Mouse (Mus musculus) embryonic stem cell, embryonic (primary cell): ENCODE data around the gene Cbl.

Experiments
- CTCF ChIA-PET, 4 experiments: fragments of 300-600 bp in 2 of 4; fragments of 350-600 bp in 2 of 4; sonication (Branson Sonifier 250); formaldehyde crosslinking; loops; one replicate each; lab custom pipeline; 2022; ENCODE audit warnings: inconsistent platforms in 2 of 4; lab: Charles Lee
- POLR2A ChIA-PET, 4 experiments: fragments of 300-600 bp in 2 of 4; fragments of 350-600 bp in 2 of 4; sonication (Branson Sonifier 250); formaldehyde crosslinking; loops; one replicate each; lab custom pipeline; 2022; ENCODE audit warnings: antibody characterized with exemption in 4 of 4, inconsistent platforms in 1 of 4; lab: Charles Lee

Gene Cbl

GRCm38 (mm10) chr9:44181537-44181936 lies 52.3 kb downstream of the Cbl start:
- CTCF ChIA-PET: interaction anchor here in 2 of 4 experiments (0.6 to 1.6 kb wide), 4 partner anchors 8 to 63 kb away, joined by 4 to 7 read pairs (median 4); partner anchors contain the start of gene Cbl (in 1 of the 2)
- POLR2A ChIA-PET: interaction anchor here in 2 of 4 experiments (0.6 to 4.2 kb wide), 13 partner anchors 10 to 265 kb away, joined by 3 to 23 read pairs (median 5); partner anchors contain the start of genes Cbl (in 2 of the 2), H2afx (in 1 of the 2) and Nlrx1 (in 1 of the 2)

GRCm38 (mm10) chr9:44178811-44179210 lies 55.0 kb downstream of the Cbl start:
- CTCF ChIA-PET: no interaction called here

GRCm38 (mm10) chr9:44178389-44178788 lies 55.5 kb downstream of the Cbl start:
- ChIA-PET CTCF (no interaction called here), POLR2A (no interaction called here)

More at GRCm38 (mm10) chr9:44178811-44179210, 55.0 kb downstream of the Cbl start:
- POLR2A ChIA-PET: interaction anchor here in 2 of 4 experiments (0.6 to 2.6 kb wide), 4 partner anchors 8 to 72 kb away, joined by 4 to 7 read pairs (median 4); partner anchors contain the start of genes Cbl (in 1 of the 2) and Pdzd3 (in 1 of the 2)

GRCm38 (mm10) chr9:44177405-44177804 lies 56.4 kb downstream of the Cbl start:
- ChIA-PET CTCF (interaction anchor here in 2 of 4 experiments (0.6 to 1.2 kb wide), 3 partner anchors 28 to 102 kb away, joined by 4 to 6 read pairs (median 5); no protein-coding TSS in a partner anchor), POLR2A (interaction anchor here in 1 of 4 experiments (0.8 to 1.8 kb wide), 6 partner anchors 12 to 71 kb away, joined by 3 to 10 read pairs (median 4); partner anchors contain the start of gene Cbl)

GRCm38 (mm10) chr9:44175957-44176356 lies 57.9 kb downstream of the Cbl start:
- POLR2A ChIA-PET: interaction anchor here in 2 of 4 experiments (1.0 to 1.7 kb wide), 2 partner anchors 9 to 15 kb away, joined by 3 to 5 read pairs; no protein-coding TSS in a partner anchor
- CTCF ChIA-PET: interaction anchor here in 1 of 4 experiments (0.7 kb wide), 2 partner anchors 57 to 89 kb away, joined by 6 read pairs; no protein-coding TSS in a partner anchor

- POLR2A ChIA-PET: interaction anchor here in 2 of 4 experiments (1.0 to 1.2 kb wide), 3 partner anchors 9 to 44 kb away, joined by 3 read pairs; no protein-coding TSS in a partner anchor
- CTCF ChIA-PET: interaction anchor here in 2 of 4 experiments (0.6 to 0.7 kb wide), 3 partner anchors 57 to 1061 kb away, joined by 3 to 6 read pairs (median 6); no protein-coding TSS in a partner anchor
These were observed 58.3 kb downstream of the Cbl start for GRCm38 (mm10) chr9:44175556-44175955.

- ChIA-PET POLR2A (interaction anchor here in 2 of 4 experiments (1.0 to 4.3 kb wide), 6 partner anchors 9 to 208 kb away, joined by 3 to 15 read pairs (median 6); partner anchors contain the start of genes H2afx (in 1 of the 2) and Hyou1 (in 1 of the 2)), CTCF (interaction anchor here in 3 of 4 experiments (0.6 to 1.3 kb wide), 5 partner anchors 18 to 98 kb away, joined by 3 to 6 read pairs (median 3); partner anchors contain the start of genes Cbl (in 1 of the 3) and Nlrx1 (in 1 of the 3))
These were observed 63.1 kb downstream of the Cbl start for GRCm38 (mm10) chr9:44170691-44171151.

- POLR2A ChIA-PET: interaction anchor here in 2 of 4 experiments (1.1 to 4.3 kb wide), 5 partner anchors 9 to 165 kb away, joined by 3 to 15 read pairs (median 3); partner anchors contain the start of genes Abcg4 (in 1 of the 2) and H2afx (in 1 of the 2)
- CTCF ChIA-PET: no interaction called here
These were observed 64.9 kb downstream of the Cbl start for GRCm38 (mm10) chr9:44168931-44169330.

GRCm38 (mm10) chr9:44159886-44160285 lies 74.0 kb downstream of the Cbl start:
- POLR2A ChIA-PET: interaction anchor here in 1 of 4 experiments (0.8 to 2.2 kb wide), 5 partner anchors 8 to 101 kb away, joined by 3 to 15 read pairs (median 4); no protein-coding TSS in a partner anchor
- CTCF ChIA-PET: interaction anchor here in 3 of 4 experiments (0.6 to 1.3 kb wide), 4 partner anchors 13 to 83 kb away, joined by 3 to 4 read pairs (median 3); no protein-coding TSS in a partner anchor

GRCm38 (mm10) chr9:44147290-44147689 lies 86.6 kb downstream of the Cbl start:
- CTCF ChIA-PET: interaction anchor here in 3 of 4 experiments (0.7 to 1.5 kb wide), 11 partner anchors 11 to 162 kb away, joined by 3 to 16 read pairs (median 4); partner anchors contain the start of gene Mcam (in 1 of the 3)
- POLR2A ChIA-PET: interaction anchor here in 2 of 4 experiments (0.8 to 1.6 kb wide), 7 partner anchors 11 to 197 kb away, joined by 3 to 4 read pairs (median 3); partner anchors contain the start of genes Cbl (in 1 of the 2), H2afx (in 1 of the 2) and Hmbs (in 1 of the 2)

- CTCF ChIA-PET: interaction anchor here (0.5 to 1.5 kb wide), 18 partner anchors 9 to 827 kb away, joined by 3 to 6 read pairs (median 4); partner anchors contain the start of genes Dpagt1 (in 1 of the 4) and H2afx (in 1 of the 4)
- POLR2A ChIA-PET: interaction anchor here in 2 of 4 experiments (0.6 to 10.1 kb wide), 11 partner anchors 10 to 190 kb away, joined by 3 to 72 read pairs (median 4); partner anchors contain the start of genes H2afx (in 1 of the 2) and Mcam (in 1 of the 2)
These were observed 89.2 kb downstream of the Cbl start for GRCm38 (mm10) chr9:44144718-44145060.

- CTCF ChIA-PET: interaction anchor here (0.5 to 1.5 kb wide), 26 partner anchors 8 to 826 kb away, joined by 3 to 9 read pairs (median 4); partner anchors contain the start of genes Abcg4 (in 1 of the 4), Cbl (in 1 of the 4), Dpagt1 (in 1 of the 4) and H2afx (in 1 of the 4)
- POLR2A ChIA-PET: interaction anchor here in 2 of 4 experiments (0.6 to 10.1 kb wide), 13 partner anchors 9 to 273 kb away, joined by 3 to 72 read pairs (median 4); partner anchors contain the start of genes H2afx (in 1 of the 2) and Mcam (in 1 of the 2)
These were observed 89.7 kb downstream of the Cbl start for GRCm38 (mm10) chr9:44144023-44144717.

- CTCF ChIA-PET: interaction anchor here in 2 of 4 experiments (0.5 to 1.4 kb wide), 7 partner anchors 9 to 149 kb away, joined by 3 to 9 read pairs (median 4); partner anchors contain the start of genes Abcg4 (in 1 of the 2) and Cbl (in 1 of the 2)
- POLR2A ChIA-PET: interaction anchor here in 2 of 4 experiments (0.6 to 10.1 kb wide), 12 partner anchors 8 to 710 kb away, joined by 3 to 72 read pairs (median 6); partner anchors contain the start of genes Cbl (in 1 of the 2), H2afx (in 1 of the 2), Hmbs (in 1 of the 2) and Mcam (in 1 of the 2)
These were observed 90.4 kb downstream of the Cbl start for GRCm38 (mm10) chr9:44143421-44143820.

- ChIA-PET CTCF (interaction anchor here (0.5 to 1.2 kb wide), 7 partner anchors 12 to 514 kb away, joined by 3 to 7 read pairs (median 4); no protein-coding TSS in a partner anchor), POLR2A (interaction anchor here in 3 of 4 experiments (0.6 to 10.1 kb wide), 13 partner anchors 8 to 193 kb away, joined by 3 to 72 read pairs (median 5); partner anchors contain the start of genes H2afx (in 2 of the 3), Cbl (in 1 of the 3) and Hinfp (in 1 of the 3))
These were observed 91.9 kb downstream of the Cbl start for GRCm38 (mm10) chr9:44141951-44142350.

GRCm38 (mm10) chr9:44137846-44138245 lies 96.0 kb downstream of the Cbl start:
- CTCF ChIA-PET: no interaction called here
- POLR2A ChIA-PET: interaction anchor here in 2 of 4 experiments (3.9 to 10.1 kb wide), 2 partner anchors 9 to 12 kb away, joined by 20 to 72 read pairs; no protein-coding TSS in a partner anchor

- CTCF ChIA-PET: interaction anchor here in 3 of 4 experiments (0.7 to 2.9 kb wide), 10 partner anchors 9 to 41 kb away, joined by 3 to 13 read pairs (median 4); no protein-coding TSS in a partner anchor
- POLR2A ChIA-PET: interaction anchor here in 2 of 4 experiments (1.0 to 11.4 kb wide), 19 partner anchors 7 to 1365 kb away, joined by 3 to 104 read pairs (median 5); partner anchors contain the start of genes Abcg4 (in 1 of the 2), Cbl (in 1 of the 2), Ccdc84 (in 1 of the 2) and H2afx (in 1 of the 2)
These were observed 98.0 kb downstream of the Cbl start for GRCm38 (mm10) chr9:44135731-44136411.
